Mouse (Mus musculus) heart, postnatal 10 days (tissue): ENCODE measurements around the gene Sema3b. TPM values are rescaled to one million over a fixed set of nuclear protein-coding genes. Genes with fewer than 3 reads are reported as not detected.
A peak's percentile ranks its signal among the peaks of the same experiment; 100 is the strongest.

Source experiments
- DNase-seq, 2 experiments: peaks; one replicate each; pipeline ENCODE4 v3.0.0; 2021
- intact Hi-C: fragments of 180-260 bp; cut with DNase I; formaldehyde crosslinking; loops from one replicate; pipeline ENCODE4 v1.15.1; 2025
- total RNA-seq, 2 experiments: library from RNA; stranded (reverse); gene quantifications; 2 replicates each; pipeline ENCODE4 v1.2.3; 2021

Gene Sema3b
- total RNA-seq, result 10 to 100 TPM; 15.4 to 17.3 TPM

- intact Hi-C loops, result no loop called here
- DNase-seq, result peak in 1 of 2 experiments; percentile 57
Observed at GRCm38 (mm10) chr9:107608741-107609432, at the start of gene Sema3b. TSS of gene Sema3b (minus strand) at chr9:107609229.

GRCm38 (mm10) chr9:107658096-107658495 is 49.1 kb upstream of the Sema3b start:
- DNase-seq, result no peak
- intact Hi-C loops, result no loop called here

GRCm38 (mm10) chr9:107657144-107657543 is 48.1 kb upstream of the Sema3b start:
- no peak for DNase-seq
- intact Hi-C loops, result no loop called here

GRCm38 (mm10) chr9:107654585-107654984 is 45.6 kb upstream of the Sema3b start:
- DNase-seq, result no peak
- intact Hi-C loops, result no loop called here

- intact Hi-C loops, result no loop called here
- no peak for DNase-seq
Observed at GRCm38 (mm10) chr9:107653474-107653873, 44.4 kb upstream of the Sema3b start.

- intact Hi-C loops, result no loop called here
- no peak for DNase-seq
Observed at GRCm38 (mm10) chr9:107650708-107651481, 41.9 kb upstream of the Sema3b start.

GRCm38 (mm10) chr9:107650225-107650624 is 41.2 kb upstream of the Sema3b start:
- DNase-seq, result no peak
- intact Hi-C loops, result no loop called here

- DNase-seq, result no peak
- intact Hi-C loops, result no loop called here
Observed at GRCm38 (mm10) chr9:107648767-107649166, 39.7 kb upstream of the Sema3b start.

- intact Hi-C loops, result no loop called here
- DNase-seq, result no peak
Observed at GRCm38 (mm10) chr9:107646975-107647374, 37.9 kb upstream of the Sema3b start.

GRCm38 (mm10) chr9:107645577-107645976 is 36.5 kb upstream of the Sema3b start:
- intact Hi-C loops, result loop anchor here (1.0 kb wide), 1 partner anchor 31 kb away; no protein-coding TSS in a partner anchor
- peak; percentile 81 to 88 for DNase-seq

GRCm38 (mm10) chr9:107645153-107645510 is 36.1 kb upstream of the Sema3b start:
- no peak for DNase-seq
- intact Hi-C loops, result loop anchor here (1.0 kb wide), 1 partner anchor 31 kb away; no protein-coding TSS in a partner anchor

- intact Hi-C loops, result loop anchor here (1.0 kb wide), 2 partner anchors 32 to 42 kb away; no protein-coding TSS in a partner anchor
- peak; percentile 93 to 96 for DNase-seq
Observed at GRCm38 (mm10) chr9:107644495-107645152, 35.6 kb upstream of the Sema3b start.

- intact Hi-C loops, result loop anchor here (1.0 kb wide), 1 partner anchor 41 kb away; no protein-coding TSS in a partner anchor
- no peak for DNase-seq
Observed at GRCm38 (mm10) chr9:107643544-107644214, 34.6 kb upstream of the Sema3b start.

GRCm38 (mm10) chr9:107641666-107642065 is 32.6 kb upstream of the Sema3b start:
- intact Hi-C loops, result no loop called here
- DNase-seq, result no peak

GRCm38 (mm10) chr9:107640257-107640772 is 31.3 kb upstream of the Sema3b start:
- intact Hi-C loops, result no loop called here
- peak in 1 of 2 experiments; percentile 45 for DNase-seq

- intact Hi-C loops, result no loop called here
Observed at GRCm38 (mm10) chr9:107637070-107637469, 28.0 kb upstream of the Sema3b start.

GRCm38 (mm10) chr9:107635279-107636028 is 26.4 kb upstream of the Sema3b start, which contains the start of gene Gnai2:
TSS of gene Gnai2 (minus strand) at chr9:107635367.
- intact Hi-C loops, result no loop called here
- peak; percentile 98 for DNase-seq

More at GRCm38 (mm10) chr9:107637070-107637469, 28.0 kb upstream of the Sema3b start:
- DNase-seq, result no peak

GRCm38 (mm10) chr9:107634406-107635278 is 25.6 kb upstream of the Sema3b start:
- no peak for DNase-seq
- intact Hi-C loops, result no loop called here
